Mouse (Mus musculus): Measurements from ENCODE around the gene Cpsf3.

The Cpsf3 gene

GRCm38 (mm10) chr12:21284761-21285441 lies at the start of gene Cpsf3:
Gene Cpsf3, plus strand, starts transcription at chr12:21285391.
- DNase-seq (ENCODE audit: low spot score in 2 of 2): no peak

- DNase-seq (ENCODE audit: low spot score in 2 of 2): peak in 1 of 2 experiments; percentile 43
These were observed 43.2 kb upstream of the Cpsf3 start for GRCm38 (mm10) chr12:21241965-21242364.

- no peak for DNase-seq (ENCODE audit: low spot score in 2 of 2)
These were observed 40.7 kb upstream of the Cpsf3 start for GRCm38 (mm10) chr12:21244375-21244960.

- no peak for DNase-seq (ENCODE audit: low spot score in 2 of 2)
These were observed 37.3 kb upstream of the Cpsf3 start for GRCm38 (mm10) chr12:21247711-21248392.

GRCm38 (mm10) chr12:21260494-21261256 lies 24.5 kb upstream of the Cpsf3 start:
- no peak for DNase-seq (ENCODE audit: low spot score in 2 of 2)

- no peak for DNase-seq (ENCODE audit: low spot score in 2 of 2)
These were observed 23.7 kb upstream of the Cpsf3 start for GRCm38 (mm10) chr12:21261521-21261920.

- no peak for DNase-seq (ENCODE audit: low spot score in 2 of 2)
These were observed 21.9 kb upstream of the Cpsf3 start for GRCm38 (mm10) chr12:21263256-21263655.

- DNase-seq (ENCODE audit: low spot score in 2 of 2): no peak
These were observed 20.9 kb upstream of the Cpsf3 start for GRCm38 (mm10) chr12:21264241-21264640.

GRCm38 (mm10) chr12:21264970-21265369 lies 20.2 kb upstream of the Cpsf3 start:
- DNase-seq (ENCODE audit: low spot score in 2 of 2): no peak

- no peak for DNase-seq (ENCODE audit: low spot score in 2 of 2)
These were observed 19.7 kb upstream of the Cpsf3 start for GRCm38 (mm10) chr12:21265501-21265900.

GRCm38 (mm10) chr12:21265946-21266783 lies 19.0 kb upstream of the Cpsf3 start:
- peak; percentile 86 to 87 for DNase-seq (ENCODE audit: low spot score in 2 of 2)

- DNase-seq (ENCODE audit: low spot score in 2 of 2): no peak
These were observed 18.4 kb upstream of the Cpsf3 start for GRCm38 (mm10) chr12:21266784-21267098.

- DNase-seq (ENCODE audit: low spot score in 2 of 2): no peak
These were observed 17.0 kb upstream of the Cpsf3 start for GRCm38 (mm10) chr12:21268083-21268616.

- no peak for DNase-seq (ENCODE audit: low spot score in 2 of 2)
These were observed 10.7 kb upstream of the Cpsf3 start for GRCm38 (mm10) chr12:21274446-21274845.

GRCm38 (mm10) chr12:21277352-21277864 lies 7.8 kb upstream of the Cpsf3 start:
- no peak for DNase-seq (ENCODE audit: low spot score in 2 of 2)

- DNase-seq (ENCODE audit: low spot score in 2 of 2): no peak
These were observed 484 bp downstream of the Cpsf3 start for GRCm38 (mm10) chr12:21285508-21286242.

- DNase-seq (ENCODE audit: low spot score in 2 of 2): peak; percentile 99
These were observed 1.0 kb downstream of the Cpsf3 start, which contains the start of gene Itgb1bp1 for GRCm38 (mm10) chr12:21286243-21286622. Gene Itgb1bp1, minus strand, starts transcription at chr12:21286284.

- peak in 1 of 2 experiments; percentile 55 for DNase-seq (ENCODE audit: low spot score in 2 of 2)
These were observed 1.8 kb downstream of the Cpsf3 start for GRCm38 (mm10) chr12:21286712-21287650.

Data from right cerebral cortex, postnatal 10 days (tissue).